Mouse (Mus musculus) kidney, postnatal 25 days (tissue): ENCODE data around the gene Pdlim5.
"Not testable (repeated sequence)": the region's sequence is repeated elsewhere in the genome, so short reads cannot be mapped to it uniquely, and the experiment has no call there.

Source experiments
- DNase-seq, 2 experiments: peaks; one replicate each; pipeline ENCODE4 v3.0.0; 2021; ENCODE audit warnings: mixed read lengths in 2 of 2

Pdlim5 gene

DNA sequence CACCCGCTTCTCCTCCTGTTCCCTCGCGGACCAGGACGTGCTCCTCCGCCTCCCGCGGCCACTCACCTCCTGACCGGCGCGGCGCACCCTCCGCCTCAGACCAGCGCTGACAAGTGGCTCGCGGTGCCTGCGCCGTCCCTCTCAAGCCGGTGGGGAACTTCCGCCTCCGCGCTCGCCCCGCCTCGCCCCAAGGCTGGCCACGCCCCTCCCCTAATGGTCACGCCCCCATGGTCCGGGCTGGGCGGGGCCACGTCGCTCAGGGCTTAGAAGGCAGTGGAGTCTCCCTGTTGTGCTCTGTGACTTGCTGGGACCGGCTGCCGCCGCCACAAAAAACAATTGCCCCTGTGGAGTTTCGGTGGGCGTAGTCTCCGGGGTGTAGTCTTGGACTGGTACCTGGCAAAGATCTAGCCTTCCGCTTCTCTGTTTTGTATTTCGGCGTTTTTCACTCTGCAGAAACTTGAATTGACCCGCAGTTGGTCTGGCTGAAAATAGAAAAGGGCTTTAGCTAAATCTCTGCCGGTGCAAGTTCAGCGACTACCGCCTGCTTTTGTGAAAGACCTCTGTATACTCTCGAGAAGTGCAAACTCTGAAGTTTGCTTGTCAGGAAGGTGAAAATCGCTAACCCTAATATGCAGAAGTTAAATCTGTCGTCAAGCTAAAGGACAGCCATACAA, at the start of gene Pdlim5:
Pdlim5 (minus strand) TSS at position 177 of the 674 bp plus-strand sequence.
- peak; percentile 95 to 96 for DNase-seq

- DNase-seq = no peak
Observed at GRCm38 (mm10) chr3:142443710-142444043, 48.2 kb upstream of the Pdlim5 start.

GRCm38 (mm10) chr3:142443006-142443709, 47.7 kb upstream of the Pdlim5 start:
- peak; percentile 92 to 99 for DNase-seq

- no peak for DNase-seq
Observed at GRCm38 (mm10) chr3:142442161-142442560, 46.7 kb upstream of the Pdlim5 start.

DNA sequence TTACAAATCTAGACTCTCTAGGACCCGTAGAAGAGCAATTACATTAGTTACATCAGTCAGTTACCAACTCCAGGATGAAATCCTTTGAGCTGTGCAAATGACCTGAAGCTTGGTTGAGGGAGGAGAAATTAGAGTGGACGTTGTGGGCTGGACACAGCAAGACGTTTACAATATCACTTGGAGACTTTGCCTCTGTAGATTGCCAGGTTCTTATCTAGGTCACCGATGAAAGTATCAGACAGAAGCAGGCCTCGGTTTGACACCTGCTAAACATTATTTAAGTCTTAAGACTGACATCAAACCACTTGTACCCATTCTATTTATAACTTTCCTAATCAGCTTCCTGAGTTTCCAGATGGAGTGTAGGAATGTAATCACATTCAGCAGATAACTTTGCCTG, 45.6 kb upstream of the Pdlim5 start:
- no peak for DNase-seq

- no peak for DNase-seq
Observed at GRCm38 (mm10) chr3:142440191-142440590, 44.7 kb upstream of the Pdlim5 start.

GRCm38 (mm10) chr3:142439591-142440093, 44.1 kb upstream of the Pdlim5 start:
- DNase-seq = peak; percentile 57 to 70

DNA sequence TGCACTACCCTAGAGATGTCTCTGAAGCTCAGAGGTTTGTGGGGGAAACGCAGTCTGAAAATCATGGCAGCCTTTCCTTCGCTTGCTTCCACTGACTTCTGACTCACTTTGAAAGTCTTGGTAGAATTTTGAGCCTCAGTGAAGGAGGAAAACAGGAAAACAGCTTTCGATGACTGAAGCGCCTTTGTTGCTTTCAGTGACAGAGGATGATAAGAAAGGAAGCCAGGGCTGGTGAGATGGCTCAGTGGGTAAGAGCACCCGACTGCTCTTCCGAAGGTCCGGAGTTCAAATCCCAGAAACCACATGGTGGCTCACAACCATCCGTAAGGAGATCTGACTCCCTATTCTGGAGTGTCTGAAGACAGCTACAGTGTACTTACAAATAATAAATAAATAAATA, 43.1 kb upstream of the Pdlim5 start:
- not testable (repeated sequence) for DNase-seq

- DNase-seq = no peak
Observed at GRCm38 (mm10) chr3:142436824-142437223, 41.3 kb upstream of the Pdlim5 start.

GRCm38 (mm10) chr3:142436212-142436611, 40.7 kb upstream of the Pdlim5 start:
- DNase-seq = no peak

- DNase-seq = no peak
Observed at GRCm38 (mm10) chr3:142434786-142435168, 39.3 kb upstream of the Pdlim5 start.

DNA sequence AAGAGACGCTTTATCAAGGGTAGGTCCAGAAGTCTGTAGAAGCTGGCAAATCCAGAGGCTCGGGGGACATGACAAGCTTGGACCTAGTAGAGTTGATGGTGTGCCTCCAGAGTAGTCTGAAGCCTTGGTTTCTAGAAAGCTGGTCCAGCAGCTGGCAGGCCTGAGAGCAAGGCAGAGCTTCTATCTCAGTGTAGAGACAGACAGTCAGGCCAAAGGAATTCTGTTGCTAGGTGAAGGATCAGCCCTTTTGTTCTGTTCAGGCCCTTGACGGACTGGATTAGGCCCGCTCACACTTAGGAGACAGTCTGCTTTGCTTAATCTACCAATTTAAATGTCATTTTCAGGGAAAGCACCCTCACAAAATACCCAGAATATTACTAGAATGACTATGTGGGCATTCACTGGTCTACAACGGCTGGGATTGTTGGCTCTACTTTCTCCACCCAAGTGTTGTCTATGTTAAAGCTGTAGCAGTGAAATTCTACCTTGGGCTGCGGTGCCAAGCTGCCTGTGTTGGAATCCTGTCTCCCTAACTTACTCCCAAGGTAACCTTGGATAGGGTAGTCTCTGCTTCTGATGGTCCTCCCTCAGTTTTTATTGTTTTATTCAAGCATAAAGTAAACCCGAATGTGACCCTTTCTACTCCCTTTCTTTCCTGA, 38.8 kb upstream of the Pdlim5 start:
- no peak for DNase-seq

GRCm38 (mm10) chr3:142431481-142431880, 36.0 kb upstream of the Pdlim5 start:
- DNase-seq = no peak

DNA sequence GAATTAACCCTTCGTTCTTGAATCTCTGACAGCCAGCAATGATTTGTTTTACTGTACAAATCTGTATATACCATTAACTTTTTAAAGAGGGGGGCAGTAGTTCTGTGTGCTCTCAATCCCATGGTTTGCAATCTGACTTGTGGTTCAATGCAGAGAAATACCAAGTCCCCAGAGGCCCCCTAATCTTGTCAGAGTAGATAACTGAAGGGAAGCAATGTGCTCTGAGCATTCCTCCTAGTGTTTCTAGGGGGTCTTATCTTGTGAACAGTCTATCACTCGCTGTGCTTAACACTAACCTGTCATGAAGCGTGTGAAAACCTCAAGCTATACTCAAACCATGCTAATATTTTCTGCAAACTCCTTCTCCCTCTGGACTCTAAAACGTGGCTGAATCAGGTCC, 34.6 kb upstream of the Pdlim5 start:
- DNase-seq = no peak

DNA sequence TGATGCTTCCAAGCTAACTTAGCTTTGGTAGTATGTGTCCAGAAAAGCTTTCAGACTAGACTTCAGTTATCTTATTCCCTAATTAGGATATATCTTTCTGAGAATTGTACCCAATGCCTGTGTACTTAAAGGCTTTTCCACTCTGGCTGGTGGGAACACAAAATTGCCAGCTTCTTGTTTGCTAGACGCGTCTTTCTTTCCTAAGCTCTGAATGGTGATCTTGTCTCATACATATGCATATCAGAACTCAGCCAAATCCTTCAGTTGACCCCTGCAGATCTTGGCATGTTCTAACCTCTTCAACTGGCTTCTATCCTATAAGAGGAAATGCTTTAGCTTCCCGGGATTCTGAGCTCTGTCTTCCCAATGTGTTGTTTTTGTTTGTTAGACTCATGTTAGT, 31.3 kb upstream of the Pdlim5 start:
- DNase-seq = no peak

- no peak for DNase-seq
Observed at GRCm38 (mm10) chr3:142424134-142424533, 28.6 kb upstream of the Pdlim5 start.

DNA sequence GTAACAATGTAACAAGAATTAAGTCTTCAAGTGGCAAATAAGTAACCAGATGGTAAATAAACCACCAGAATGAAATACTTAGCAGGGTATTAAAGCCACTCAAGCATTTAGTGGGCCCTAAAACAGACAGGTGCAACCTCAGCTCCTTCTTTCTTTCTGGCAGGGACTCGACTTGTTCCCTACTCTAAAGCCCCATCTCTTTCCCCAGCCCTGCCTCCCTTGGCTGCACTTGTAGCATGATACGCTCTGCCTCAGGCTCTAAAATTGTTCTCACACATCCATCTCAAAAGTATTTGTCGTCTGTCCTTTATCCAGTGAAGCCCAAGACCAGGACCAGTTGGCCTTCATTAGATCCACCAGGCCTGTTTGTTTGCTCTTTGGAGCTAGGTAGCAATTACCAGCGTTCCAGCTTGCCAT, 28.0 kb upstream of the Pdlim5 start:
- peak; percentile 42 to 65 for DNase-seq

DNA sequence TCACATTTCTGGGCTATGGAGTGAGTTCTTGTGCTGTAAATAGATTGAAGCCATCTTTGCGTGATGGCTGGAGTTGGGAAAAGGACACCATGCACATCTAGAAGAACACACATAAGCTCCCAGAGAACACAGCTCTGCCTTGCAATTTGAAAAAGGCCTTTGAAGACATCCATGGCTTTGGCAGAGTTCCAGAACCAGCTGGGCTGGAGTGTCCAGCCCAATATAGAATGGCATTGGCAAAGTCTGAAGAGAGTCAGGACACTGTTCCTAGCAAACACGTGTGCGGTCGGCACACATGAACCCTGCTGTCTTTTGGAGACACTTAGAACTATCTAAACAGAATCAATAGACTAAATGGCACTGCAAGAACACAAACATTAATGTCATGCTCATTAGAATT, 26.7 kb upstream of the Pdlim5 start:
- DNase-seq = peak in 1 of 2 experiments; percentile 19

DNA sequence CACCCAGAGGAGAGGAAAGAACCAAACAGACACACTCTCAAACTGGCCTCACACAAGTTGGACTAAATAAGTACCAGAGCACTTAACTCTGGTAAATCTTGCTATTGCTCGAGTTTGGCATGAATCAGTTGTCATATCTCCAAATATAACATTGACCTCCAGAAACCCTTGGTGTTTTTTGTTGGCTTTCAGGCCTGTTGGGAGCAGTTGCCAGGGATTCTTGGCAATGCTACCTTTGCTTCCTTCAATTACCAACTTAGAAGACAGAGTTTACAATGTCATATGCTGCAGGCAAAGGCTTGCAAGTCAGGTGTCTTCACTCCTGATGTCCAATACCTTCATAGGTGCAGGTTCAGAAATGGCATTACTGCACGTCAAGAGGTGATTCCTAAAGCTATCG, 26.0 kb upstream of the Pdlim5 start:
- DNase-seq = no peak

GRCm38 (mm10) chr3:142417996-142418395, 22.5 kb upstream of the Pdlim5 start:
- no peak for DNase-seq

GRCm38 (mm10) chr3:142413345-142413885, 17.9 kb upstream of the Pdlim5 start:
- no peak for DNase-seq

DNA sequence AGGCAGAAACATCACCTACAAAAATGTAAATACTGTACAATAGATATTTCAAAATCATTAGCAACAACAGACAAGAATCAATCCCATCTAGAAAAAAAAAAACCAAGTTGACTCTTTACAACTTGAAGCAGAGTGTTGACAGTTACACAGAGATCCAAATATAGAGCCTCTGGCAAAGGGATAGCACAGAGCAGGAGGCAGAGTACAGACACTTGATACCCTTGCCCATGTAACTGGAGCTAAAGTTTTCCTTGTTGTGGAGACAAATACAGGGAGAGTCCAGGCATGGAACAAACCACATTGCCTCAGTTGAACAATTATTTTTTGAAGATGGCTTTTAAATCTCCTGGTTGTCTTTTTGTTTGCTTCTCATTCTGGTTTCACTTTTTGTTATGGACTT, 15.4 kb upstream of the Pdlim5 start:
- no peak for DNase-seq

DNA sequence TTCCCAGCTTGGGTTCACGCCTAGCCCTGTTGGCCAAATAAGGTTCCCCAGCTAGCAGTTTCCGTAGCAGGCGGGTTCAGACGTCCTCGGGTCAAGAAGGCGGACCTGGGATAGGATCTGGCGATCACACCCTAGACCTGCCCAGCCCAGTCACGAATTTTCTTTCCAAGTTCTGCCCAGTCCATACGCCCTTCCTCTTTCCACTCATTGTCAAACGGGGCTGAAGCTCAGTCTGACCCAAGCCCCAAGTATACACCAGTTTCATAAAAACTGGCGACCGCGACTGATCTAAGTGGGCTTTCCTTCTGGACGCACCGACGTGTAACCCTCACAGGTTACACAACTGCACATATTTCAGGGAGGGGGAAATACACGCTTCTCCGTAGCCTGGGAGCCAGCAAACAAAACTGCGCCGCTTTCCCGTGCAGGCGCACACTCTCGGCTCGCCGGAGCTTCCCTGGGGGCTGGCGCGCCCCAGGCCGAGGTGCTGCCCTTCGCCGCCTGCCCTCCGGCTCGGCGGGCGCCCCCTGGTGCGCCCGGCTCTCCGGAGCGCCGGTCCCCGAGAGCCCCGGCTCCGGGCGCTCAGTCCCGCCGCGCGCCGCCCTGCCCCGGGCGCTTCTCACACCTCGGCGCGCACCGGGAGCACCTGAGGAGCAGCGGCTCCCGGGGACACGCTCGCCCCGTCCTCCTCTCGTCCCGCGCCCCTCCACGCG, 544 bp downstream of the Pdlim5 start:
- peak; percentile 78 to 93 for DNase-seq
